Mouse (Mus musculus): ENCODE results near the gene Slc12a9. TPM values are rescaled to one million over a fixed set of nuclear protein-coding genes. Genes with fewer than 3 reads are reported as not detected.
"Not testable (repeated sequence)": the region's sequence is repeated elsewhere in the genome, so short reads cannot be mapped to it uniquely, and the experiment has no call there.

The Slc12a9 gene
- polyA plus RNA-seq, 1 experiment from 2014 or later: 12.0 TPM

DNA sequence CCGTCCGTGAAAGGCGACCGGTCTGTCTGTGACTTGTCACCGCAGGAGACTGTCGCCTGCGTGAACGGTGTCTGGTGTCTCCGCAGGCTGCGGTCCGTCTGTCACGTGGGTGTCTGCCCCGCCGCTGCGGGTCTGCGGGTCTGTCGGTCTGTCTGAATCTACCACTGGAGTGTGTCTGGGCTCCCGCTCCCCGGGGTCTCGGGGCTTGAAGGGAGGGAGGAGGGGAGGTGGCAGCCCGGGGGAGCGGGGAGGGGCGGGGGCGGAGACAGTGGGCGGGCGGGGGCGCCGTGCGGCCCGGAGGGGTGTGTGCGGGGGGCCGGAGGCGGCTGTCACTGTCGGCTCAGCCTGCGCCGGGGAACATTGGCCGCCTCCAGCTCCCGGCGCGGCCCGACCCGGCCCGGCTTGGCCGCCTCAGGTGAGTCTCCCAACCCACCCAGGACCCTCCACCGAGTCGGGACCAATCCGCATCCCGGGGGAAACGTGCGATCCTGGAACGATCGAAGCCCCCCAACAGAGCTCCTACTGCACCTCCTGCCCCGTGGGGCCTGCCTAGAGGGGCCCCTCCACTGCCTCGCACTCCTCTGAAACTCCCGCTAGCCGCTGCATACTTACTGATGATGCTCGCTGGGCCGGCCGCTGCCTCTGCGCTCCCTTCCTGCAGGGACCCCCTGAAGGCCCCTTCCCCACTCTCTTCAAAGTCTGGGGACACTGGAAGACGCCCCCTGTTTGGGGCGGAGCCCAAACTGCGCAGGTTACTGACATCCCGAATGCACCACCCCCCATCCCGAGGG lies 45.2 kb downstream of the Slc12a9 start:
- H3K9me3 ChIP-seq: no peaks in the 10 kb centered on the region
- H3K36me3 ChIP-seq: no peaks in the 10 kb centered on the region
- H3K4me3 ChIP-seq: peak overlapping the region; percentile 64
- H3K4me1 ChIP-seq: peaks cover 49% of the 10 kb centered on the region
- DNase-seq (ENCODE audit: low spot score): peak; percentile 83
- H3K27me3 ChIP-seq (ENCODE audit: insufficient read depth, poor library complexity, severe bottlenecking): peaks cover 61% of the 10 kb centered on the region
- peak overlapping the region; percentile 81 for H3K27ac ChIP-seq
- WGBS: under 1% methylated on average over 60 of the region's 65 CpGs

DNA sequence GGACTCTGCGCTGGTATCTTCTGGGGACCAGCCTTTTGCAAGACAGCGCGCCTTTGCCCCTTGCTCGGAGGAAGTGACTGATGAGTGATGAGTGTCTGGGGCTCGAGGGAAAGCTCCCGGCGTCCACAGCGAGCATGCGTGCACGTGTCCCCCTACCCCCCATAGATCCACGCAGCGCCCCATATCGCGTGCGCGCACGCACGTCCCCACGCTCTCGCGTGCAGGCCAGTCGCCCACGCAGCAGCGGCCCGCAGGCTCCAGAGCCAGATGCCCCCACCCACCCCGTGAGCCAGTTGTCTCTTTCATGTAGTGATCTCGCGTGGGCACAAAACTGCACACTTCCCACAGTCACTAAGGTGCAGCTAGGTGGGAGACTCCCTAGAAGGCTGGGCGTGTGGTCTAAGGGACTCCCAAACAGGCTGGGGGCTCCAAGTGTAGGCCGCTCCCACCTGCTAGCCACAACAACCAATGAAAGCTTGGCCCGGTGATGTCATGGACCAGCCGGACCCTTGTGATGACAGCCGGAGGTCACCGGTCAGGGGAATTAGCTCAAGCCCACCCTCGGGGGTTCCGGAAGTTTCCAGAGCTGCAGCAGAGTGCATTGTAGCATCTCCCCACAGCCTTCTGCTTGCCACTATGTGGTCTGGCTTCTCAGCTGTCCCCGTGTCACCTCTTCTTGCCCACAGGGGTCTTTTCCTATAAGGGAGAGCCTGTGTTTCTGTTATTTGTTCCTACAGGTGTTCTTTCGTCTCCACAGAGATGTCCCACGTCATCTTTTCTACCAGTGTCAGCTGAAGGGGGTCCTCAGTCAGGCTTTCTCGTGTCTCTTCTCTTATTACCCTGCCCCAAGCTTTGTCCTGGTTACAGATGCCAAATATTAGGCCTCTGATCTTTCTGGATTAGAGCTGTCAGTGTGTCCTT lies 46.1 kb downstream of the Slc12a9 start, which contains the start of gene Ache:
TSS of gene Ache (plus strand) at position 488 of the 921 bp plus-strand sequence.
- Histone ChIP-seq H3K27me3 (ENCODE audit: insufficient read depth, poor library complexity, severe bottlenecking) (peaks cover 53% of the 10 kb centered on the region), H3K4me3 (peak within 1 kb of the TSS; percentile 64), H3K27ac (peak within 1 kb of the TSS; percentile 81), H3K4me1 (peaks cover 43% of the 10 kb centered on the region), H3K36me3 (no peaks in the 10 kb centered on the region), H3K9me3 (no peaks in the 10 kb centered on the region)
- WGBS: 2% methylated on average over 40 of the region's 40 CpGs
- DNase-seq (ENCODE audit: low spot score): peak; percentile 90

DNA sequence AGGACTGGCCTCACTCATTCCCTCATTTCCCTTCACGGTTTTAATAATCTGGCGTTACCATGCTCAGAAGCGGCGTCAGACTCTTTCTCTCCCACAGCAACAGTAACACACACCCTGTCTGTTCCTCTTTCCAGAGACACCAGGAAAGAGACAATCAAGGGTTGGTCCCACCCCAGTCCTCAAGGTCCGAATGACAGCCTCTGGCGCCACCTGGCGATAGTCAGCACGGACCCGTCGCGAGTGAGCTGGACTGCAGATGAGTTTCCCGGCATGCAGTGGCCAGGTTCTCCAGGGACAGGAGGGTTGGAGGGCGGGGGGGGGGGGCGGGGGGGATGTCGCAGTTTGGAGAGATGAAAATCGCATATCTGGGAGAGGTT lies 46.8 kb downstream of the Slc12a9 start:
- WGBS: under 1% methylated on average over 16 of the region's 16 CpGs
- no peaks in the 10 kb centered on the region for H3K9me3 ChIP-seq

DNA sequence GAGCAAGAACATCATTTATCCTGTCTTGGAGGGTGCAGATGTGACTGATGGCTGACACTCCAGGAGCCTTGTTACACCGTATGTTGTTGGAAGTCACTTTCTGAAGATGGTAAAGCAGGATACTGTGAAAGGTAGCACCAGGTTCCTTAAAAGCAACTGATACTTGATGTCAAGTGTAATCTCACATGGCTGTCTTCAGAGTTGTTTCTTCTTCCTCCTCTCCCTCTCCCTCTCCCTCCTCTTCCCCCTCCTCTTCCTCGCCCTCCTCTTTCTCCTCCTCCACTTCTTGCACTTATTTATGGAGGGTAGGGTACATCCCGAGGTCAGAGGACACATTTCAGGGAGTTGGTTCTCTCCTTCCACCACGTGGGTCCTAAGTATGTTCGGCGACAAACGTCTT lies 47.4 kb downstream of the Slc12a9 start:
- no peaks in the 10 kb centered on the region for H3K36me3 ChIP-seq
- H3K9me3 ChIP-seq: no peaks in the 10 kb centered on the region
- H3K4me1 ChIP-seq: peaks cover 43% of the 10 kb centered on the region
- no peak overlapping the region for H3K27ac ChIP-seq
- H3K4me3 ChIP-seq: no peak overlapping the region
- 57% methylated on average over 7 of the region's 7 CpGs for WGBS
- no peak for DNase-seq (ENCODE audit: low spot score)
- H3K27me3 ChIP-seq (ENCODE audit: insufficient read depth, poor library complexity, severe bottlenecking): peaks cover 42% of the 10 kb centered on the region

More for the DNA sequence above, 46.8 kb downstream of the Slc12a9 start:
- H3K27ac ChIP-seq: peak overlapping the region; percentile 81; the same call in 1 of the 2 replicates
- peaks cover 48% of the 10 kb centered on the region for H3K27me3 ChIP-seq (ENCODE audit: insufficient read depth, poor library complexity, severe bottlenecking)
- peak; percentile 96 for DNase-seq (ENCODE audit: low spot score)
- H3K4me3 ChIP-seq: peak overlapping the region; percentile 64
- no peaks in the 10 kb centered on the region for H3K36me3 ChIP-seq
- H3K4me1 ChIP-seq: peaks cover 43% of the 10 kb centered on the region

DNA sequence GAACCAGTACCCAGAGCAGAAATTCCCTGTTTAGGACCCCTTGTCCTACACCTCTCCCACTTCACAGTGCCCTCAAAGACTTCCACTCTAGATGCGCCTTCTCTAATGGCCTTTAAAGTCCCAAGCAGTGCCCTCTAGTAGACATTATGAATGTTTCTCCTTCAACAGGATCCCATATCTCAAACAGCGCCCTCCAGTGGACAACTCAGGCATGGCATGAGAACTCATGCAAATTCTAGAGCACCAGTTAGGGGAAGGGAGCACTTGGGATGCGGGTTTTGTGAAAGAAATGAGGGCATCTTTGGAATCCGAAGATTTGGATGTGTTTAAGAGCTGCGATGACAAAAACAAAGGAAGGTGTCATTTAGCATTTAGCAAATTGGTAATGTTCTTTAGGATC lies 48.4 kb downstream of the Slc12a9 start:
- H3K9me3 ChIP-seq: no peaks in the 10 kb centered on the region
- H3K4me3 ChIP-seq: no peak overlapping the region
- no peaks in the 10 kb centered on the region for H3K36me3 ChIP-seq
- no peak overlapping the region for H3K27ac ChIP-seq
- 60% methylated on average over 5 of the region's 5 CpGs for WGBS
- peaks cover 37% of the 10 kb centered on the region for H3K4me1 ChIP-seq
- no peak for DNase-seq (ENCODE audit: low spot score)
- peaks cover 32% of the 10 kb centered on the region for H3K27me3 ChIP-seq (ENCODE audit: insufficient read depth, poor library complexity, severe bottlenecking)

DNA sequence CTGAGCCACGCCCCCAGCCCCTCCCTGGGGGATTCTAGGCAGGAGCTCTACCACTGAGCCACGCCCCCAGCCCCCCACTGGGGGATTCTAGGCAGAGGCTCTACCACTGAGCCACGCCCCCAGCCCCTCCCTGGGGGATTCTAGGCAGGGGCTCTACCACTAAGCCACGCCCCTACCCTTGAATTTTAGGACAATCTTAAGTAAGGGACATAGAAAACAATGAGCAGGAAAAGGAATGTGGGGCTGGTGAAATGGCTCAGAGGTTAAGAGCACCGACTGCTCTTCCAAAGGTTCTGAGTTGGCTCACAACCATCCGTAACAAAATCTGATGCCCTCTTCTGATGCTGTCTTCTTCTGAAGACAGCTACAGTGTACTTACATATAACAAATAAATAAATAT lies 49.0 kb downstream of the Slc12a9 start:
- Histone ChIP-seq H3K4me1 (peaks cover 31% of the 10 kb centered on the region), H3K27me3 (ENCODE audit: insufficient read depth, poor library complexity, severe bottlenecking) (peaks cover 26% of the 10 kb centered on the region)
- H3K36me3 ChIP-seq; H3K9me3 ChIP-seq; H3K4me3 ChIP-seq; H3K27ac ChIP-seq; DNase-seq (ENCODE audit: low spot score): not testable (repeated sequence)
- 79% methylated on average over 6 of the region's 6 CpGs for WGBS

DNA sequence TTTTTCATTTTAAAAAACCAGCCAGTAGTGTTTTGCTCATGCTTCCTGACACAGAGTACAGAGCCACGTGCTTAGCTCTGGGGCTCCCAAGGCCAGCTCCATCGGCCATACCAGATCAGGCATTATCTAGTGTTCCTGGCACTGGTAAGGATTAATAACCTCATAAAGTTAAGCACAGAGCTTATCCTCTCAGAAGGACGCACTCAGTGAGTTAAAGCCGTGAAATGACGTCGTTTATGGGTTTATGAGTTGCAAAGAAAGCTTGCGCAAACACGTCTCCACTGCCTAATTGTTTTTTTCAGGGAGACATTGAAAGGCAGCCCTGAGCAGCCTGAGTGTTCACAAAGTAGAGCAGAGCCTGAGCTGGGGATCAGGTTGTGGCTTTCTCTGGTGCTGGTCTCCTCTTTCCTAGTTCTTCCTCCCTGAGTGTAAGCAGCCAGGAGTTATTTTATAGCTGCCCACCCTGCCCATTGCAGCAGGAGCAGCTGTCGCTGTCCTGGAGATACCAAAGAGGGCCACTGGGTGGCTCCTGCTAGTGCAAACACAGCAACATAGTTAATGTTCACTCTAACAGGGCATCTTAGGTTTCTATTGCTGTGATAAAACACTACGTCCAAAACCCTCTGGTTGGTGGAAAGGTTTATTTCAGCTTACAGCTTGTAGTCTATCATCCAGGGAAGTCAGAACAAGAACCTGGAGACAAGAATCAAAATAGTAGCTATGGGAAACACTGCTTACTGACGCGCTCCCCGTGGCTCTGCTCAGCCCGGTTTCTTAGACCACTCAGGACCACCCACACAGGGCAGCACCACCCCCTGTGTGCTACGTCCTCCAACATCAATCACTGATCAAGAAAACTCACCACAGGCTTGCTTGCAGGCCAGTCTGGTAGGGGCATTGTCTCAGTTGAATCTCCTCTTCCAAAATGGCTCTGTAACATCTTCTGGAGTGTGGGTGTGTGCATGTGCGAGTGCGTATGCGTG lies 55.7 kb downstream of the Slc12a9 start:
- Histone ChIP-seq H3K36me3 (no peaks in the 10 kb centered on the region), H3K27ac (no peak overlapping the region), H3K4me1 (no peaks in the 10 kb centered on the region), H3K4me3 (no peak overlapping the region), H3K27me3 (ENCODE audit: insufficient read depth, poor library complexity, severe bottlenecking) (no peaks in the 10 kb centered on the region), H3K9me3 (0 out of 2 replicates have a peak, but pooled peaks cover 4% of the 10 kb centered on the region)
- WGBS: 59% methylated on average over 18 of the region's 18 CpGs
- no peak for DNase-seq (ENCODE audit: low spot score)

DNA sequence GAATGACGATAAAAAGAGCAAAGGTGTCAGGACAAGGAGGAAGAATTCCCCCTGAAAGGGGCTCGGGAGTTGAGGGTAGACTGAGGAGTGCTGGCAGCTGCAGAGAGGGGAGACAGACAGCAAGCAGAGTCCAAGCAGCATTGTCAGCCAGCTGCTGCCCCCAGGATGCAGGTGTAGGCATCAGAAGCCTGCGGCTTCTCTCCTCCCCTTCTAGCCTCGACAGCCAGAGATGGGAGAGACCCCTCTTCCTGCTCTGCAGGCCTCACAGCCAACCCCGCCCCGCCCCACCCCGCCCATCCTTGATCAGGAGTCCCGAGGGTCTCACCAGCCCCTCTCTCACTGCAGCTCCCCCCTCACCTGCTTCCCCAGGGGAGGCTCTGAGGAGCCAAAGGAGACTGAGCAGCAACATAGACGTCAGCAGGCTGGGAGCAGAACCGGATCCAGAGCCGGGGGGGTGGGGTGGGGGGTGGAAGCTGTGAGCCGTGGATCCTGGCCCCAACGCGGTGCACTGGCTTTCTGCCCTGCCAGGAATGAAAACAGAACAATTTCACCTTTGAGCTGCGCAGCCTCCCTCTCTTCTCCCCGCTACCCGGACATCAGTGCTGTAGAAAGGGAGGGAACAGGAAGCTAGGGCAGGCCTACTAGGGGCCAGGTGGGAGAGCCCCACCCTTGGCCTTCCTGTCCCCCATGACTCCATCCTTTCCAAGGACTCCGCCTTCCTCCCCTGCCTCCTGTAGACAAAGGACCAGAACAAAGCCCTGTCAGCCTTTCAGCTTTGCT lies 65.1 kb downstream of the Slc12a9 start:
- Histone ChIP-seq H3K36me3 (no peaks in the 10 kb centered on the region), H3K27me3 (ENCODE audit: insufficient read depth, poor library complexity, severe bottlenecking) (peaks cover 15% of the 10 kb centered on the region; the same call in 1 of the 2 replicates), H3K4me1 (peaks cover 6% of the 10 kb centered on the region; the same call in 1 of the 2 replicates), H3K4me3 (peak overlapping the region; percentile 7; the same call in 1 of the 2 replicates), H3K9me3 (no peaks in the 10 kb centered on the region), H3K27ac (no peak overlapping the region)
- WGBS: 30% methylated on average over 16 of the region's 18 CpGs
- no peak for DNase-seq (ENCODE audit: low spot score)

DNA sequence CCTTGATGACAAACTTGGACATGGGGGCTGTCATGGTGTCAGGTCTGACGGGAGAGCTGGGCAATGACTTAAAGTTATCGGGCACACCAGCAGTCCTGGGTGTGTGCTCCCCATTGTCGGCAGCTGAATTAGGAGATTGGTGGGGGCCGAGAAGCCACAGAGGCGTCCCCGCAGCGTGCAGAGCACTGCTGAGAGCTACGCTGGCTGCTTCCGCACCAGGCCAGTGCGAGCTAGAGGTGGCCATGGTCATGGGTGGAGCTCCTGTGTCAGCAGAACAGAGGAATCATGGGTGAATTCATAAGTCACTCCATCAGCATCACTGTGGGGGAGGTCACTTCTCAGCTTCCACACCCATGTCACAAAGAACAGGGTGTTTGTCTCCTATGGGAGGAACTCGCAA lies 68.6 kb downstream of the Slc12a9 start:
- DNase-seq (ENCODE audit: low spot score): no peak
- no peak overlapping the region for H3K27ac ChIP-seq
- peaks cover 15% of the 10 kb centered on the region; the same call in 1 of the 2 replicates for H3K27me3 ChIP-seq (ENCODE audit: insufficient read depth, poor library complexity, severe bottlenecking)
- no peaks in the 10 kb centered on the region for H3K36me3 ChIP-seq
- peaks cover 6% of the 10 kb centered on the region; the same call in 1 of the 2 replicates for H3K4me1 ChIP-seq
- H3K9me3 ChIP-seq: no peaks in the 10 kb centered on the region
- H3K4me3 ChIP-seq: no peak overlapping the region
- WGBS: 90% methylated on average over 11 of the region's 11 CpGs

Data from heart, embryonic 10.5 days (tissue).